Mouse (Mus musculus): ENCODE results near the gene Acot11.

Gene Acot11

GRCm38 (mm10) chr4:106804910-106805274, at the start of gene Acot11:
Acot11 (minus strand) TSS chr4:106804998.
- DNase-seq, result peak in 1 of 2 experiments; percentile 31

DNA sequence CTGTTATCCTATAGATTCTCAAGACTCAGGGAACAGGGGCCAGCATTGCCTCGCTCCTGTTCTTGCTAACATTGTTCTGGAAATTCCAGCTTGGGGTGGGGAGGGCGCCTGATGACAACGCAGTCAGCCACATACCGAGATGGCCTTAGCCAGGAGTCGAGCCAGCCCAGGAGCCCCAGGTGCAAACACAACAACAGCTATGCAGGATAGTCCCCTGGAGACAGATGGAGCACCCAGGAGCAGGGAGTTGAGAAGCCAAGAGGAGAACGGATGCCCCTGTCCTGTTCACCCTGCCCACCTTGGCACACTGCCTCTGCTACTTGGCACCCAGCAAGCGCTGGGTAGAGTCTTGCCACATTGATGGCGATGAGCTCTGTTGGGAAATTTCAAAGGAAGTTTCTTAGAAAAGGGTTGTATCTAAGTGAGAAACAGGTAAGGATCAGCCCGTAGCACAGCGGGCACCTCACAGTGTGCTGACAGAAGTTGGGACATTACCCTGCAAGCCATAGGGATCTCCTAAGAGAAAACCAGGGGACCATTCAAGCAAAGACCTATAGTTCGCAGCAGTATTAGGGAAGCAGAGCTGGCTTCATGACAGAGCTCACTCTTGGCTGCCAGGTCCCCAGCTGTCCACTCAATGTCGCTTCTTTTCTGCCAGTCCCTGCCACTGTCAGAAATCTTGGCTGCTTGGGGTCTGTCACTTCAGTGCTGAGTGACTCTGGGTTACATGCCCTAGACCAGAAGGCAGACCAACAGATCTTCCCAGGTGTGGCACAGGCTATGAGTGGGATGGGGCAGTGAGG, 43.7 kb upstream of the Acot11 start:
- DNase-seq, result peak; percentile 68 to 72

GRCm38 (mm10) chr4:106847591-106848289, 42.9 kb upstream of the Acot11 start:
- DNase-seq, result peak in 1 of 2 experiments; percentile 31

DNA sequence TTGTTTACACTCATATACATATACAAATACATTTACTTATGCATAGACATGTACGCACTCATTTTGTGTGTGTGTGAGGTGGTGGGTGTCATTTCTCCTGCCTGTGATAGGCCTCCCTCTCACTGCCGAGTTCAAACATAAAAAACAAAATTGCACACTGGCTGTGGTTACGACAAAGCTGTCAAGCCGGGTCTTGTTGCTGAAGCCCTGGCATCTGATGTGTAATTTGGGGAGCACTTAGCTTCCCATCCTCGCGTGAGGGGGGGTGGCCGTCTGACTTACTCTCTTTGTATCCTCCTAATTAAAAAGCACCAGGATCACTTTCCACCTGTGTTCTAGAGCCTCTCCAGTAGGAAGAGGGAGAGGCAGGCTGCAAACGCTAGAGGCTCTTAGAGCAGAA, 37.8 kb upstream of the Acot11 start:
- DNase-seq, result no peak

DNA sequence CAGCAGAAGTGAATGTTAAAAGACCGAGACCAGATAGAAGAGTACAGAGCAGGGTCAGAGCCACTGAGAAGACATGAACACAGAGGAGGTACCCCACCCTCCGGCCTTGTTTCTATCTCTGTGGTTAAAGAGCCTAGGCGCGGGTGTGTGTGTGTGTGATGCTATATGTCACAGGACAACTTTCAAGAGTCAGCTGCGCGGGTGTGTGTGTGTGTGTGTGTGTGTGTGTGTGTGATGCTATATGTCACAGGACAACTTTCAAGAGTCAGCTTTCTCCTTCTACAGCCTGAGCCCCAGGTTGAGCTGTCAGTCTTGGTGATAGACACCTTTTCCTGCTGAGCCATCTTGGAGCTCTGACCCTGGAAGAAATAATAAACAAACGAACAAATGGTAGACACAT, 37.1 kb upstream of the Acot11 start:
- DNase-seq, result no peak

DNA sequence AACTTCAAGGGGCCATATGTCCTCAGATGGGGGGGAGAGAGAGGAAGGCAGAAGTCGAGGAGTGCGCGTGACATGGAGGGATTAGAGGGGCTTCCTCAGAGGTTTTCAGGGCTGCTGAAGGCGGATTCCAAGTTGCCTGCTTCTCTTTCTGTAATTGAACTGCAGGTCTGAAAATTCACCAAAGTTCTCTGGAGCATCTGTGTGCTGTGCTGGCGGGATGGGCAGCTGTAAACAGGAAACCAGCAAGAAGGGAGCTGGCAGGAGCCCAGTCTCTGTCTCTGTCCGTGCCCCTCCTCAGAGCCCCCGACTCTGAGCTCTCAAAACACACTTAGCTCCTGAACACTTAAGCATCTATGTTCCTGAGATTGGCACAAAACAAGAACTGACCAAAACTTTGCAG, 36.5 kb upstream of the Acot11 start:
- DNase-seq, result peak; percentile 13 to 14

GRCm38 (mm10) chr4:106840651-106841145, 35.9 kb upstream of the Acot11 start:
- DNase-seq, result peak in 1 of 2 experiments; percentile 13

- DNase-seq, result peak; percentile 95 to 96
These were observed 35.3 kb upstream of the Acot11 start for GRCm38 (mm10) chr4:106839964-106840611.

DNA sequence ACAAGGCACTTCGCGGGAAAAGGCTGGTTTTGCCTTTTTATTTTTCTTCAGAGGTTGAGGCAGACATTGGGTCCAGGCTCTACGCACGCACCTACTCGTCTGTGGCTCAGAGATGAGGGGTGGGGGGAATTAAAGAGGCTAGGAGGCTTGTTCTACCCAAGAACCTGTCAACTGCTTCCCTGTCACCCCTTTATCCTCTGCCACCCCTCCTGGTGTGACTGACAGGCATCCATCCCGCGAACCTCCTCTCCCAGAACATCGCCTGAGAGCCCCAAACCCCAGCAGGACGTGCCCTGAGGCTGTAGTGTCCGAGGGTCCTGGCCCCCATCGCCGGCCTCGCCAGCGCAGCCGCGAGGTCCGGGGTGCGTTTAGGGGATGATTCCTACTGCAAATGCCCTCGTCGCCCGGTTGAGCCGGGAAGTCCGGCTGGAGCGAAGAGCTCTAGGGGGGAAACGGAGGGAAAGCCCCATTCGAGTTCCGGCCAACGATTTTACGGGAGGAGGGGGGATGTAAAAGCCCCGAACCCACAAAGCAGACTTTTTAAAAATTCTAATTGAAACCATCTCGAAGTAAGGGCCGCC, 34.5 kb upstream of the Acot11 start:
- peak in 1 of 2 experiments; percentile 66 for DNase-seq

DNA sequence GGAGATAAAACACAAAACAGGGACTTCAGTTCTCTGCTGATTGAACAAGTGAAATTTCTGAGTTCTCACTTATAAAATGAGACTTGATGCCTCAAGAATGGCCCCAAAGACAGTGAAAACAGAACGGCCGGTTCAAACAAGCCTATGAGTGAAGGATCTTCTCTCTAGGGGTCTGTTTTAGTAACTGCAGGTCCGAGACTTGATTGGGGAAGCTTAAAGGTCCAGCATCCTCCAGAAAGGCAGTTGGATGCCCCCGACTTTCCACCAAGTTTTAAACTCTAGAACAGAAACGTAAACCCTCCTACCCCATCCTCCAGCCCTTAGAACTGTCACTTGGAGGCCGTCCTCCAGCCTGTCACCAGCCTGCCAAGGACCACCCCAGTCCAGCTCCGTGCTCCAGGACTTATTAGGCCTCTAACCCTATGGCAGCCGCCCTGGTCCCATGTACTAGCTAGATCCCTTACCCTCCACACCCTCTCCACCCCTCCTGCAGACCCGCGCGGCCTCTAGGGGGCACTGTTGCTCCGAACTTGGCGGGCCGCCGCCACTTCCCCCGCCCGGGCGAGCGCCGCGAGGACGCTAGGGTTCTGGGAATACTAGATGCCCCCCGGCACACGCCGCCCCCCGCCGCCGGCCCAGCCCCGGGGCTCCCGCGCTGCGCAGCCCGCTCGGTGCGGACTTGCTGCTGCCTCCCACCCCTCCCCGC, 33.9 kb upstream of the Acot11 start:
- peak; percentile 99 for DNase-seq

- peak; percentile 52 to 69 for DNase-seq
These were observed 33.2 kb upstream of the Acot11 start for GRCm38 (mm10) chr4:106837964-106838363.

DNA sequence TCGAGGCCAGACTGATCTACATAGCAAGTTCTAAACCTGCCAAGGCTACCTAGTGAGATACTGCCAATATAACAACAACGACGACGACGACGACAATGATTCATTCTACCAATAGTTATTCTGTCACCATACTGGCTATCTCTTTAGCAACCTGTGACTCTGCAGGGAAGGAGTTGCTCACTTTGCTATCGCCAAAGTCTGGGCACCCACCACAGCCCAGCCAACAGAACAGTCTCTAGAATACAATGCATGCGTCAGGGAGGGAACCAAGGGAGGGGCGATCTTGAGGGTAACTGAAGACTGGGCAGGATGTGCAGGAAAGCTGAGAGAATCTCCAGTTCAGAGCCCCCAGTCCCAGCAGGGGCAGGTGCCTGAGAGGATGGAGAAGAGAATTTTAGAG, 32.6 kb upstream of the Acot11 start:
- DNase-seq, result no peak

DNA sequence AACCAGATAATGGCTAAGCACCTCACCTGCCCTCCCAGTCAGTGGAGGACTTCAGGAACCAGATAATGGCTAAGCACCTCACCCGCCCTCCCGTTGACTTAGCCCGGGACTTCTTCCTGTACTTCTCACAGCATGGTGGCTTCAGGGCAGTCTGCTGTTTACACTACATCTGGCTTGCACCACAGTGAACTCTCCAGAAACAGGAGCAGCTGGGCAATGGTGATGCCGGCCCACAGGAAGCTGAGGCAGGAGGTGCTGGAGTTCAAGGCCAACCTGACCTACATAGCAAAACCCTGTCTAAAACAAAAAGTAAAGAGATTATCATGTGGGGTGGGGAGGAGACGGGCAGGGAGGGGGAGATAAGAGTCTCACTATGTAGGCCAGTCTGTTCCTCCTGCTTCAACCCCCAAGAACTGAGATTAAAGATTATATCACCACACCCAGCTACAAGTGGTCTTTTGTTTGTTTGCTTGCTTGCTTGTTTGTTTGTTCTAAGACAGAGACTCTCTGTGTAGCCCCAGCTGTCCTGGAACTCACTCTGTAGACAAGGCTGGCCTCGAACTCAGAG, 25.8 kb upstream of the Acot11 start:
- DNase-seq, result no peak

DNA sequence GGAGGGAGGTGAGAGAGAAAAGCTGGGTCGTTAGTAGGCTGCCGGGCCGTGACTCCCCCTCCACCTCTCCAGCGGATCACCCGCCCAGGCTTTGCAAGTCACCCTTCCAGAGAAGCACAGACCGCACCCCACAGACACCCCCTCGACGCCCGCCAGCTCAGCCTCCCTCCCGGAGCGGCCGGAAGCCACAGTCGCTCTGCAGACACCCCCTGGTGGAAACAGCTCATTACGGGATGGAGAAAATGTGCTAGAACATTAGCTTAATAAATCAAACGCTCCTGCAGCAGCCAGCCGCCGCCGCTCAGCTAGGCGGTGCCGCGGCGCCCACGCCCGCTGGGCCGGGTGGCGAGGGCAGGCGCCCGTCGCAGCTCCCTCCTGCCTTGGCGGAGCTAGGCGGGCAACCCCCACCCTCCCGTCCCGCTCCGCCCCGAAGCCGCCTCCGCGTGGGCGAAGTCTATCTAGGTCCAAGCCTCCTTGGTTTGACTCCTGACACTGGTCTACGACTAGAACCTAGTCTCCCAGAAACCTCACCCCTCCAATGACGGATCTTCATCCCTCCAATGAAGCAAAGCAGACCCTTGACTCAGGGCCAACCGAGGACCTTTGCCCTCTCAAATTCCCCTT, 23.1 kb upstream of the Acot11 start:
- peak; percentile 54 to 70 for DNase-seq

DNA sequence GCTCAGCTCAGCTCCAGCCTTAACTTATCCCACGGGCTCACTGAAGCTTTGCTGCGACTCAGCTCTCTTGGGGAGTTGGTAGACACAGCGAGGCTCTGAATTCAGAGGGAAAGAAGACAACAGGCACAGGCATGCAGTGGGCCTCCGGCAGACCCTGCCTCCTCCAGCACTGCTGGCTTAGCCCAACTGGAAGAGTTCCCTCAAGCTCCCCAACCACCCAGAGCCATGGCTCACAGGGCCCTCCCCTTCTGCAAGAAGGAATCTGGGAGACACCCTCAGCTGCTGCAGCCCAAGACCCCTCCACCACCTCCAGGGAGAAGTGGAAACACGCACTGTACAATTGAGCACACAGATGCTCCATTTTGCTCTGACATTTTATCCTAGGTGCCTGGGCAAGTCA, 20.4 kb upstream of the Acot11 start:
- DNase-seq, result no peak

GRCm38 (mm10) chr4:106819404-106819803, 14.6 kb upstream of the Acot11 start:
- no peak for DNase-seq

GRCm38 (mm10) chr4:106818332-106818731, 13.5 kb upstream of the Acot11 start:
- no peak for DNase-seq

DNA sequence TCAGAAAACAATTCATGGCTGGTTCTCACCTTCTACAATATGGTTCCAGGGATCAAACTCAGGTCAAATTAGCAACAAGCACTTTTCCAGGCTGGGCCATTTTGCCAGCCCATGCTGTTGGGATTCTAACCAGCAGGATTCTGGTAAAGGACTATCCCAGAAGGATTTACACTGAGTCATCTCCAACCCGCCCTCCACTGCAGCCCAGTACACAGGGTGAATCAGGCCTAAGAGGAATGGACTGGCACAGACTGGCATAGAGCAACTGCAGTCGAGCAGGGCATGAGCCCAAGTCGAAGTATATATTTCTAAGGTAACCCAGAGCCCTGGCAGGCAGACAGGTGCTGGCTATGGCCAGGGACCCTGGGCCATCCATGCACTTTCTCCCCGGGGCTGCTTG, 12.2 kb upstream of the Acot11 start:
- DNase-seq, result no peak

GRCm38 (mm10) chr4:106815396-106816324, 10.9 kb upstream of the Acot11 start:
- no peak for DNase-seq

- DNase-seq, result no peak
These were observed 6.4 kb upstream of the Acot11 start for GRCm38 (mm10) chr4:106811162-106811561.
